1 mouse cellular context compared by ENCODE assay signal in the genomic region with DNA sequence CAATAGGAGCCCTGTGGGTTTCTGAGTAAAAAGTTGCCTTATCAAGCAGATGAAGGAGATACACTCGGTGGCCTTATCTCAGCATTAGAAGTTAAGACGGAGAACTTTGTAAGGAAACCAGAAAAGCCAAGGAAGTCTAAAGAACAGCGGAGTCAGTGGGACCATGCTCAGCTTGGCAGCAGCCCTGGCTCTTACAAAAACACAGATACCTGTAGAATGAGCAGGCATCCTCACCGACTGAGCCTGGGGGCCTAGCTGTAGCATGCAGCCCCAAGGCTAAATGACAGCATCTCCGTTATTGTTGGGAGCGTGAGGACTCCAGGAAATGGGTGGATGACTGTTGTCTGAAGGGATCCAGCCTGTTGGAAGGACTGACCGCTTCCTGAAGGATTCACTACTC.
TF ChIP-seq lines count a peak whose summit lies in the region.

No protein-coding gene starts in this region.

TF ChIP-seq in CH12.LX, 34 proteins besides CTCF, POLR2A, EP300 and RAD21:
- TF ChIP-seq USF2 (conservative IDR thresholded peaks at IDR 0.05; ENCODE audit: low read depth, low read length) (no peak), JUN (IDR thresholded peaks at IDR 0.05; ENCODE audit: insufficient read depth, low read depth, low read length) (no peak), MXI1 (IDR thresholded peaks at IDR 0.05; ENCODE audit: low read depth, low read length) (no peak), CHD1 (IDR thresholded peaks at IDR 0.05; ENCODE audit: low read depth, low read length) (no peak), GABPA (IDR thresholded peaks at IDR 0.05; ENCODE audit: insufficient replicate concordance, low read depth, low read length) (no peak), MAX (IDR thresholded peaks at IDR 0.05; ENCODE audit: low read length) (no peak), SMC3 (IDR thresholded peaks at IDR 0.05; ENCODE audit: low read depth, low read length) (no peak), IRF4 (IDR thresholded peaks at IDR 0.05; ENCODE audit: low read depth, low read length) (no peak), JUND (conservative IDR thresholded peaks at IDR 0.05; ENCODE audit: low read depth, low read length) (no peak)
